Mouse (Mus musculus): ENCODE measurements at regions not wholly inside any gene's neighbourhood (a gene's known extent, or its start where the extent isn't known, plus 50 kb on each side); places are given as distances from the start of the nearest gene placed in this dataset.
"Not testable (repeated sequence)": the region's sequence is repeated elsewhere in the genome, so short reads cannot be mapped to it uniquely, and the experiment has no call there.

DNA sequence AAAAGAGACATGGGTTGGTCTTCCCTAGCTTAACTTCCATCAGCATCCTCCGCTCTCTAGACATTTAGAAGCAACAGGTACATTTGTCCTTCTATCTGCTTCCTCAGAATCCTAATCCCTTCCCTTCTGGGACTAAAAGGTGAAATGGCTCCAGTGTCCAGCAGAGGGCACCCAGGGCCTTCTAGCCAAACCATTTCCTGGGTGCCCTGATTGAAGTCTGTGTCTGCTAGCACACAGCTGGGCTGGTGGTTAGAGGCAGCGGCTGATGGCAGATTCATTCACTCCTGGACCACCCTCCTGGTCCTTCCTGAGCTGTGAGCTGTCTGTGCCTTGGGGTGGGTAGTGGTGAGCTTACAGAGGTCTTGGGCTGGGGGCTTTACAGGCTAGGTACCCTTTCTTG lies 76.5 kb upstream of the Col13a1 start:
- DNase-seq = peak; percentile 29

- no peak for DNase-seq
Measured at GRCm38 (mm10) chr10:62049782-62050192, 70.9 kb upstream of the Col13a1 start.

DNA sequence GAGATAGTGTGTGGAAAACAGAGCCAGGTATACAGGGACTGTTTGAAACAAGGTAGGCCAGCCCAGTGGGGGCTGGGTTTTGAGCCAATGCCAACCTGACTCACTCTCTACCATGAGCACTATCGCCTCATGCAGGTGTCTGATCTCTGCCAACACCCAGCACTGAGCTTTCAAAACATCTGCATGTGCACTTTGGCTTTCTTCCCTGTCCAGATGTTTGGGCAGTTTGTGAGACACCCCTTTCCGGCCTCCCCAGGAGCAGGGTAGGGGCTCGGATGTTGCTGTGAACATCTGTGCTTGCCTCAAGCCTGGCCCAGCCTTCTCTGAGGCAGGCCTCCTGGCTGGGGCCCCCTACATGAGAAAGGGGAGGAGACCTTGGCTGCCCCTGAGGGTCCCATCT lies 65.5 kb upstream of the Col13a1 start:
- no peak for DNase-seq

DNA sequence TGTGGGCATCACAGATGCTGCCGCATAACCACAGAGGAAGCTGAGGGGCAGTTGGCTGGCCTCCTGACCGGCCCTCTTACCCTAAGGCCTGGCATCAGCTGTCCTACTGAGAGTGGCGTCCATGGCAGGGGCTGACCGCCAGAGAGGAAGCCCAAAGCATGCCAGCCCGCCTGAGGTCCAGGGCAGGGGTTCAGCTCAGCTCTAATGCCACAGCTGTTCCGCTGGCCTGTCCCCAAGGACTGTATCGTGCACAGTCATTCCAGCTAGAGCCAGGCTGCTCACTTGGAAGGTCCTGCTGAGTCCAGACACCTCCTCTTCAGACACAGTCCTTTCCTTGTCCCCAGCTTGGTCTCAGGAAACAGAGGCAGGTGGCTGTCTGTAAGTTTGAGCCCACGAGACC lies 61.0 kb upstream of the Col13a1 start:
- DNase-seq = no peak

- no peak for DNase-seq
Measured at GRCm38 (mm10) chr10:62038656-62039055, 59.7 kb upstream of the Col13a1 start.

GRCm38 (mm10) chr10:62037402-62038199 lies 58.7 kb upstream of the Col13a1 start:
- no peak for DNase-seq

- DNase-seq = no peak
Measured at GRCm38 (mm10) chr10:62036815-62037214, 57.9 kb upstream of the Col13a1 start.

DNA sequence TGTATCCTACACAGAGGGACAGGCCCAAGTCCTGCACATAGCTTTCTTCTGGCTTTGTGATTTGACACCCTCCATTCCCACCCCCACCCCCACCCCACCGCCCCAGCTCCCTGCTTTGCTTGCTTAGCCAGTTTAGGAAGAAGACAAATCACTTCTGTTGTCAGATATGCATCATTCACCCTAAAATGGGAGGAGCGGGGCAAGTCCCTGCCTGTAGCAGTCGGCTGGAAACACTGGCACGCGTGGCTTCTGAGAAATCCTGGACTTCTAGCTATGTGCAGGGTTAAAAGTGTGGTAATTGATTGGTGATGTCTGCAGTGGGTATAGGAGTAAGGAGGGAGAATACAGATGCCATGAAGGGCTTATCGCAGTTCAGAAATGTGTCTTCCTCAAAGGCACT lies 55.4 kb upstream of the Col13a1 start:
- no peak for DNase-seq

GRCm38 (mm10) chr10:62033748-62034147 lies 54.8 kb upstream of the Col13a1 start:
- no peak for DNase-seq

GRCm38 (mm10) chr10:62031986-62032385 lies 53.1 kb upstream of the Col13a1 start:
- DNase-seq = not testable (repeated sequence)

DNA sequence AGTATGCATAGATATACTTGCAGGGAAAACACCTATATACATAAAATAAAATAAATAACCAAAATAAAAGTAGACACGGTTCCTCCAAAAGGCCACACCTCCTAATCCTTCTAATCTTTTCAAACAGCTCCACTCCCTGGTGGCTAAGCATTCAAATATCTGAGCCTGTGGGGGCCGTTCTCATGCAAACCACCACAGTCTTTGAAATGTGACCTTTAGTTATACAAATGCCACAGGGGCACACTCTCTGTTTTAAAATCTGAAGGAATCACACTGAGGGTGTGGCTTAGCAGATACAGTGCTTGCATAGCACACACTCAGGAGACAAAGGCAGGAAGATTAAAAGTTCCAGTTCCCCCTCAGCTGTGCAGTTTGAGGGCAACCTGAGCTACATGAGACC lies 50.4 kb upstream of the Col13a1 start:
- no peak for DNase-seq
